Mouse (Mus musculus) telencephalon, adult 2 months (tissue): ENCODE results near the gene Gpr174.
"Not testable (repeated sequence)": the region's sequence is repeated elsewhere in the genome, so short reads cannot be mapped to it uniquely, and the experiment has no call there.

Experiments used
- DNase-seq: peaks from one replicate; pipeline ENCODE4 v3.0.0-alpha.2; 2011; ENCODE audit warnings: low read depth, low spot score

The Gpr174 gene

DNA sequence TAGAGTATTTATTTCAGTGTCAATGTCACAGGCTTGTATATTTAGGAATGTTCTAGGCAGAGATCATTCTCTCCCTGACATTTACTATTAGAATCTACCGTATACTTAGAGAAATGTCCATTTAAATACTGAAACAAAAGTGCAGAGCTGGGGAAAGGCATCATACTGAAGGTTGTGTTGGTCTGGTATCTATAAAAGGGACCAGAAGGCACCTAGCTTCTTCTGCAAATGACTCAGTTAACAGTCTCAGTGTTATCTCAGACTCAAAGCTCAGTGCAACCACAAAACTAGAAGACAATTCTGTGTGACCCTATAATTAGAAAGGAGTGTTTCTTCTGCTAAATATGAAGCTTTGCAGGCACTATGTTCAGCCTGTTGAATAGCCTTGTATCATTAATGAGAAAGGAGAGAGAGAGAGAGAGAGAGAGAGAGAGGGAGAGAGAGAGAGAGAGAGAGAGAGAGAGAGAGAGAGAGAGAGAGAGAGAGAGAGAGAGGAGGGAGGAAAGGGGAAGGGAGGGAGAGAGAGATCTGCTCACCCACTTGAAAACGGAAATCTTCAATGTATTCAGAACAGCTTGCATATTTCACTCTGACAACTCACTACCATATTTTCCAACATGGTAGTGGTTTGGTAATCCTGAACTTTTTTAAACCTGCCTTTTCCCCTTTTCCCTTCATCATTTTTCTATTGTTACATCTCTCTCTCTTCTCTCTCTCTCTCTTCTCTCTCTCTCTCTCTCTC is at the start of gene Gpr174:
Gene Gpr174, plus strand, starts transcription at position 393 of the 742 bp plus-strand sequence.
- DNase-seq: no peak

DNA sequence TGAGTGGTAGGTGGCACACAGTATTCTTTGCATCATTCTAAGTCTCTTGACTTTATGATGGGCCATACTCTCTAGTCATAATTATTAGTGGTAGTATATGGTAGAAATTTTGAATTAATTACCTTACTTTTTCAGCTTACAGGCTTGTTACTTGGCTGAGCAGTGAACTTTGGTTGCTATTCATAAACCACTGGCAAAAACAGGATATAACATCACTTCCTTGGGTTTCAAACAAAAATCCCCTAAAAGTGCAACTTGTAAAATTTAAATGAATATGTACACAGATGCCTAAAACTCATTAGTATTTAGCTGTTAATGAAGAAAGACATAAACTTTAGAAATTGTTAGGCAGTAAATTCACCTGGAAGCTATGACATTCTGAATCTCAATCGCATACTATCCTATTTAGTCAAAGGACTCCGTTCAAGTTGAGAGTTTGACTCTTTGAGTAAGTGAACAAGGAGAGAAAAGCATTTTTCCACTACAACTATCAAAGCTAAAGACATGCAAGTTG is 38.0 kb upstream of the Gpr174 start:
- no peak for DNase-seq

DNA sequence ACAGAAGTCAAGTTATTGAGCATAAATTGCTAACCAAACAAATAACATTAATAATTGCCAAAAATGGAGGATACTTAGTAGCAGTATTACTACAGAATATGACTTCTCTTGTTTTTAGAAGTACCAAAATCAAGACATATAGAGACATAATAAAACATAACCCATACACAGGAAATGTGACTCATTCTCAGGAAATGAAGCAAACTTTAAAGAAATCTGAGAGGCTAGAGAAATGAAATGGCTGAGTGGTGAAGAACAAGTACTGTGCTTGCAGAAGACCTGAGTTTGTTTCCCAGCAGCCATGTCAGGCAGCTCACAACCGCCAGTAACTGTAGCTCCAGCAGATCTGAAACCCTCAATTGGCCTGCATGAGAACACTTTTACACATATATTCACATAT is 30.8 kb upstream of the Gpr174 start:
- DNase-seq: no peak

DNA sequence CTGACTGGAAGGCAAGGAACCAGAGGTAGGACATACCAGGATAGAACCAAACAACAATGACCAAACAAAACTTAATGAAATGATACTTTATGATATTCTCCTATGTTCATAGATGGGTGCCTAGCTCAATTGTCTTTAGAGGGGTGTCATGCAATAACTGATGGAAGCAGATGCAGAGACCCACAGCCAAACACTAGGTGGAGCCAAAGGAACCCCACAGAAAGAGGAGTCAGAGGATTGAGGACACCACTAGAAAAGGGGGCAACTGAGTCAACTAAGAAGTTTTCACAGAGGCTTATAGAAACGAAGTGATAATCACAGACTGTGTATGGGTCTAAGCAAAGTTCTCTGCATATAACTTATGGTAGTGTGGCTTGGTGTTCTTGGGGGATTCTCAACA is 24.5 kb upstream of the Gpr174 start:
- DNase-seq: no peak

DNA sequence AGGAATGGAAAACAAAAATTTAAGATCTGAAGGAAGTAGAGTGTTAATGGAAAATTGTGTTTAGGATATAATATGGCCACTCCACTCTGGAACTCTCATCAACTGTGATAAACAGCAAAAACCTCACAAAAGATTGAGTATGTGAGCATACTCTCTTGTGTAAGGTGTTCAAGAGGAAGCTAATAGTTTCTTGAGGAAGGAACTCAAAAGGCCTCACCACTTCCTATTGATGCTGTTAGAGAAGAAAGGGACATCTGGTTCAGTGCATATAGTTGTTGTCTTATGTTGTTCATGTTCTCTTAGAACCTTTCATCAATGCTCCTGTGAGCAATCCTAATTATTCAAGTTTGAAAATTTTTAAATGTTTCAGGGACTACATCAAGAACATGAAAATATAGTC is 21.0 kb upstream of the Gpr174 start:
- no peak for DNase-seq

DNA sequence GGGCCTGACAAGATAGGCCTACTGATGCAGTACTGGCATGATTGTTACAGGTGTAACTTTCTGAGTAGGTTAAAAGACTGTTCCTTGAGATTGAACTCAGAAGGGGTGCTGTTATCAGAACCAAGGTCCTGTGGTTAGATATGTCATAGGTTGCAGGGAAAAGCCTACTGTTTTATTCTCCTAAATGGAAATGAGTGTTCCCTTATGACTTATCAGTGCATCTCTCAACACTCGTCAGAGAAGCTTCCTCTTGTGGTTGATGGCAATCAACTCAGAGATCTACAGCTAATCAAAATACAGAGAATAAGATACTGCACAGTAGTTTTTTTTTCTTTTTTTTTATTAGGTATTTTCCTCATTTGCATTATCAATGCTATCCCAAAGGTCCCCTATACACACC is 19.2 kb upstream of the Gpr174 start:
- no peak for DNase-seq

DNA sequence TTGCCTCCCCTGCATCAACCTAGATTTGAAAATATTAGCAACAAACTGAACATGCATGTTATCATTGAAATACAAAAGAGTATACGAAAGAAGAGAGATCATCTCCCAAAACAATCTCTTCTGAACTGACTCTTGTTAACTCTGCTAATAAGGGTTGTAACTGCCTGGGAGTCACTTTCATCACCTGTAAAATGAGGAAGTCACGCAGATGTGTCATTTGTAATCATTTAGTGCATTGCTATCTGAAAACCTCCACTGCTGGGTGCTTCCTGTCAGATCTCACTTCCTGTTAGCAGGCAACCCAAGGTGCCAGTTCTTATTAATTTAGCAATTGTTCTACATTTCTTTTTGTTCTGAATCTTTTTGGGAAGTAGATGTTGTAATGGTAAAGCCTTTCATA is 5.3 kb upstream of the Gpr174 start:
- no peak for DNase-seq

DNA sequence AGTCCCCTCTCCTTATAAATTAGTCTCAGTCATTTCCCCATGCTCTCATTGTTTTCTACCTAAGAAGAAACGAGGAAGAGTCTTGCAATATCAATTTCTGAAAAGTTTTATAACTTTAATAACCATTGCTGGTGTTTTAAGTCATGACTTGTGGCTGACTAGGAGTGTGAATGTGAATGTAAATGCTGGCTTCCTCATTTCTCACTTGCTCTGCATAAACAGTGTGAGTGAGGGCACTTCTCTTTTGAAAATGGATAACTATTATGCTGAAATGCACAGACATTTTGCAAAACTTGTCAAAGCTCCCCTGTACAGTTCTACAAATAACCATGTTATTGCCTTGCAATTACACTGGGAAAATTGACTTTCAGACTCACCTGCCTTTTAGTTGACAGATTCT is 8.9 kb downstream of the Gpr174 start:
- no peak for DNase-seq

DNA sequence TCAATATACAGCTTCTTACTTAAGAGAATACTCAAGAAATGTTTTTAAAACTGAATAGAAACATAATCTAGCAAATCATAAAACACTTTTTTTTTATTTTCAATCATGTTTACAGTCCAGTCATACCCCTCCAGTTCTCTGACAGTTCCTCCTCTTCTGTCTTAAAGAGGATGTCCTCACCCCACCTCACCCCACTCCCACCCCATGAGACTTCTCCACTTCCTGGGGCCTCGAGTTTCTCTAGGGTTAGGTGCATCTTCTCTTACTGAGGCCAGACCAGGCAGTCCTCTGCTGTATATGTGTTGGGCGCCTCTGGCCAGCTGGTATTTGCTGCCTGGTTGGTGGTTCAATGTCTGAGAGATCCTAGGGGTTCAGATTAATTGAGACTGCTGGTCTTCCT is 21.9 kb downstream of the Gpr174 start:
- DNase-seq: no peak

DNA sequence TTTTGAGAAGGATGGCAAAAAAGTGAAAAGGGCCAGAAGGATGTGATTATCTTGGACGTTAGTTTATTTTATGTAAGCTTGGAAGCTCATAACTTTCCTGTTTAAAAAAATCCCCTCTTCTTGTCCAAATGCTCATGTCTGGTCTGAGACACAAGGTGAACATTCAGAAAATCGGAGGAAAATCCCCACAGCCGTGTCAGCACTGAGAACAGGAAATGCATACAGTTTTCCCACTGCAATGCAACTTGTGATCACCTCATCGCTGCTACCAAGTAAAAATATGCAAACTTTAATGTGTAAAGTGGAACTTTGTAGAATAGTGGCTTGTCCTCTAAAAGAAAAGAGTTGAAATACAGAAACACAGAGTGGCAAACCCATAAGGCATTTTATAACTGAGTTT is 28.5 kb downstream of the Gpr174 start:
- no peak for DNase-seq

DNA sequence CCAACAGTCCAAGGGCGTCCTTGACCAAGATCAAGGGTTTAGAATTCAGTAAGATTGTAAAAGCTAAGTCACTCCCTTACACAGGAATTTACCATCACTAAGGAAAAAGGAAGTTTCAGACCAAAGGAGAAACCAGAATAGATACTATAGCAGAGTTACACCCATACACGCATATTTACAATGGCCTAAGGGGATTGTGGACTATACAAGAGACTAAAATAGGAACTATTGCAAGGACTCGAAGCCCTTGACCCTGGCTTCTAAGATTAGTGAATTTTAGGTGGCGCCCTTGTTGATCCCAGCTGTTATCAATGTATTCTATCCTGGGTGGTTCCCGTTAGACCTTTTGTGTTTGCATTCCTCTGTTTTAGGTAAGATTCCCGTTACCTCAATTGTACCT is 42.2 kb downstream of the Gpr174 start:
- DNase-seq: not testable (repeated sequence)

DNA sequence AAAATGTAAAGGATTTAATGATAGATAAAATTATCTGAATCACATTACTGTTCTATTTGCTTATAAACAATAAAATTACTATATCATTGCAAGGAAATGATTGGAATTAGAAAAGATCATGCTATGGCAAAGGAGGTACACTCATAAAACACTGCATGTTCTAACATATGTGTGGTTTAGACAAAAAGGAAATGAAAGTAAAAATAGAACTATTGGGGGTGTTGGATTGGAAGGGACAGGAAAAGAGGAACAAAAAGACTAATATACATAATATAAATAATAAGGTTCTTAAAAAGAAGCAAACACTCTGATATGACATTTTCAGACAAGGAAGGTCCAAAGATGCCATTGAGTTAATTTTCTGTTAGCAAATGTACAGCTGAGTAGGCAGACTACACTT is 43.1 kb downstream of the Gpr174 start:
- no peak for DNase-seq

DNA sequence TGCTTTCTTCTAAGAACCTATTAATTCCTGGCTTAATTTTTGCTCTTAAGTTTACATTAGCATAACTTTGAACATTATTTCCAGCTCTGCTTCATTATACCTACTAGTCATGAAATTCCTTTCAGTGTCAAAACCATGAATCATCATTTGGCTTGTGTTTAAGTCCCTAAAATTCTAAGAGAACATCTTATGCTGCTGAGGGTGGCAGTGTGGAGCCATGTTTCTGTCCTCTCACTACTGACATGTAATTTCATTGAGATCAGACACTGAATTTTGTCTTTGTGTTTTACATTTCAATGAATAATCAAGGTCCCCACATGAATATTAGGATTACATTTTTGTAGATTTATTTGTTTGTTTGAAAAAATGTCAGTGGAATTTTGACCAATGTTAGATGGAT is 50.8 kb downstream of the Gpr174 start:
- no peak for DNase-seq

DNA sequence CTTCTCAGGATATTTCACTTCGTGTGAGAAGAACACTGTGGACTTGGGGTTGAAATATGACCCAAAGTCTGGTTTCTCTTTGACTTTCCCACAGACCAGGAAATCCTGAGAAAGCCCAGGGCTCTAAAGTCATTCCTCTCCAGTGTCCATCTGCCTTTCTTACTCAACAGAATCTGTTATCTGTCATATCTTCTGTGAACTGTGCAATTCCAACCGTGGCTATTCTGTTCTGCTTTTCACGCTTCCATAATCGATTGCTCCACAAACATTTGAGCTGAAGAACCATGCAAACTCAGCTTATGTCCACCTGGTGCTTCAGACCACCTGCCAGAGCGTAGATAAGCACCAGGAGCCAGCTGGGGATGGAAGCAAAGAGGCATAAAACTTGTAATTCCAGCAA is 56.9 kb downstream of the Gpr174 start:
- no peak for DNase-seq

DNA sequence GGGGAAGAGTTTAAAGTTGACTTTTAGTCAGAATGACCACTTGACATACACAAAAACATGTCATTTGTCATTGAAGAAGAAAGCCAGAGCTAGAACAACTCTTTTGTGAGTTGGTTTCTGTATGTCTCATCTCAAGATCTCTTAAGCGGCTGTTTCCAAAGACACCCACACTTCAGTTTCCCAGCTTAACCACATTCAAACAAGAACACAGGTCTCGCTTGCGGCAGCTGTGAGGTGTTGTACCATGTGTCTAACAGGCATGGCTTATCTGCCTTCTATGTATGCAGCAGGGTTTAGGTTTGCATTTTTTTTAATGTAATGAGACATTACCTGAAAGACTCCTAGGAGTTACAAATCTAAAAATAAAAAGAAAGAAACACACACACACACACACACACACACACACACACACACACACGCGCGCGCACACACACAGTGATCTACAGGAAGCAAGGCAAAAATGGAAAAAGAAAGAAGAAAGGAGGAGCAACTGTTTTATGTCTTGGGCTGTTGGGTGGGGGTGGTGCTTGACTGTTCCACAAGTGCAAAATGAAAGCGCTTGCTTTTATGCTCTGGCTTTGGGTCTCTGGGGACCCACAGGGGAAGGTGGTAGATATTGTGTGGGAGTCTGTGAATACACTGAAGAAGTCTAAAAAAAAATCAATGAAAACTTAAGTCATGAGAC is 70.2 kb downstream of the Gpr174 start:
- no peak for DNase-seq

DNA sequence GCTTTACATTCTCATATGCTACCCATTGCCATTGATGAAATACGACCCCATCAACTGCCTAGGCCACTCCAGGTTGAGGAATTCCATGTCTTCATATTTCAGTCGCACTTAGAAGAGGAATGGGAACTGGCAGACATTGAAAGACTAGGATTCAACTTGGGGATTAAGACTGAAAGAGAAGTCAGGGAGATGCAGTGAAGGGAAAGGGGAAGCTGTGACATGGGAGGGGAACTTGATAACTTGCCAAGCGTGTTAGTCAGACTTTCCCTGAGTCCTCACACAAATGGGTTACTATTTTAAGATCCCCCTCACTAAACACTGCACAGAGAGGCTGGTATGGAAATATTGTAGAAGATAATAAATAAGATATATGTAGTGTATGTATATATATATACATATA is 74.2 kb downstream of the Gpr174 start:
- DNase-seq: no peak

DNA sequence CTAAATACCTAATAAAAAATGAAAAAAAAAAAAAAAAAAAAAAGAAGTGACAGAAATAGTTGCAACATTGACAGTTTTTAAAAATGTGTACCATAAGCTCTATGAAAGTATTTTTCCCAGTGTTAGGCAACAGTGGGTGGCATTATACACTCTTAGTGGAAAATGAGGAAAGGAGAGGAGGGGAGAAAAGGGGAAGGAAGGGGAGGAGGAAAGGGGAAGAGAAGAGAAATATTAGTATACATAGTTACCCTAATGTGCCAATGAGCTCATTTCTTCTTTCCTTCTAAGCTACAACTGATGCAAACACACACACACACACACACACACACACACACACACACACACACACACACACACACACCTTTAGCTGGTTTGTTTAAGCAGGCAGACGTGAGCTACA is 80.9 kb downstream of the Gpr174 start:
- no peak for DNase-seq

DNA sequence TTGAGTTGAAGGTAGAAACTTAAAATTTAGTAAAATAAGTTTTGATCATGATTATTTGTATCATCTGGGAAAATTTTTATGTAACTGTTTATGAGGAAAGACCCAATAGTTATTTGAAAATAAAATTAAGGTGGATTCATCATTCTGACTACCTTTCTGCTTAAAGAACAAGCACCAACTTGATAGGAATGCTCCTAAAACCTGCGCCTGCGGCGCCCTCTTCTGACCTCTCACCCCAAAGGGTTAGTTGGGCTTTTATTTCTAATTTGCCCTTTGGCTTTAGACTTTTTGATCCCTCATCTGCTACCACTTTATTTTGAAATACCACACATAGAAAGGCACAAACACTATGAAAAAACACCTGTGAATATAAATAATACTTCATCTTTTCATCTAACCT is 86.3 kb downstream of the Gpr174 start:
- no peak for DNase-seq
